Comparison of ENCODE assay signal across 28 mouse cellular contexts in genomic region chr19:36840301-36840700, GRCm38 (mm10).
"Had no signal": no experiment of that assay in that cellular context is flagged by ENCODE, and none has a peak within 500 bp of the region (broad histone marks: within the 10 kb centered on the region; RNA-seq: fewer than 3 reads in every experiment).

No protein-coding gene starts in this region.

- H3K27ac ChIP-seq: heart, embryonic 15.5 days; hindbrain, embryonic 10.5 days; hindbrain, embryonic 12.5 days; hindbrain, embryonic 13.5 days; hindbrain, embryonic 14.5 days; hindbrain, embryonic 15.5 days; hindbrain, postnatal 0 days; intestine, embryonic 15.5 days; kidney, embryonic 15.5 days; kidney, postnatal 0 days; layer of hippocampus, adult 2 months; left cerebral cortex, adult 2 months had no signal

- DNase-seq: heart, postnatal 10 days; heart, postnatal 14 days; heart, postnatal 36 days; heart, postnatal 4 days; kidney, adult 11 months; kidney, adult 18-20 months; kidney, adult 2 months; kidney, adult 8-10 months; kidney, adult 9 months; kidney, postnatal 10 days; kidney, postnatal 14 days; kidney, postnatal 25 days; kidney, postnatal 36 days; kidney, postnatal 4 days; layer of hippocampus, adult 9-11 months; layer of hippocampus, postnatal 36 days had no signal

- H3K4me3 ChIP-seq: heart, embryonic 15.5 days; hindbrain, embryonic 10.5 days; hindbrain, embryonic 12.5 days; hindbrain, embryonic 13.5 days; hindbrain, embryonic 15.5 days; intestine, embryonic 15.5 days; kidney, embryonic 15.5 days; layer of hippocampus, adult 2 months; left cerebral cortex, adult 2 months had no signal
